Mouse (Mus musculus): ENCODE data around the gene 4931422A03Rik.

Gene 4931422A03Rik

GRCm38 (mm10) chr2:103970041-103970790 lies 57.9 kb downstream of the 4931422A03Rik start:
- peak; percentile 52 for DNase-seq (ENCODE audit: low spot score)

- DNase-seq (ENCODE audit: low spot score), result peak; percentile 74
Measured at GRCm38 (mm10) chr2:103969437-103970040, 58.6 kb downstream of the 4931422A03Rik start.

- no peak for DNase-seq (ENCODE audit: low spot score)
Measured at GRCm38 (mm10) chr2:103968919-103969436, 59.2 kb downstream of the 4931422A03Rik start.

GRCm38 (mm10) chr2:103968186-103968585 lies 60.0 kb downstream of the 4931422A03Rik start:
- no peak for DNase-seq (ENCODE audit: low spot score)

GRCm38 (mm10) chr2:103965391-103965790 lies 62.8 kb downstream of the 4931422A03Rik start:
- DNase-seq (ENCODE audit: low spot score), result no peak

- no peak for DNase-seq (ENCODE audit: low spot score)
Measured at GRCm38 (mm10) chr2:103962349-103962748, 65.8 kb downstream of the 4931422A03Rik start.

GRCm38 (mm10) chr2:103959574-103959973 lies 68.6 kb downstream of the 4931422A03Rik start:
- DNase-seq (ENCODE audit: low spot score), result no peak

GRCm38 (mm10) chr2:103959066-103959465 lies 69.1 kb downstream of the 4931422A03Rik start:
- no peak for DNase-seq (ENCODE audit: low spot score)

- no peak for DNase-seq (ENCODE audit: low spot score)
Measured at GRCm38 (mm10) chr2:103958634-103959033, 69.5 kb downstream of the 4931422A03Rik start.

GRCm38 (mm10) chr2:103957649-103958546 lies 70.3 kb downstream of the 4931422A03Rik start, which contains the start of gene Lmo2:
Lmo2 (plus strand) TSS chr2:103957986.
- no peak for DNase-seq (ENCODE audit: low spot score)

GRCm38 (mm10) chr2:103956867-103957266 lies 71.3 kb downstream of the 4931422A03Rik start:
- DNase-seq (ENCODE audit: low spot score), result no peak

GRCm38 (mm10) chr2:103955714-103956113 lies 72.4 kb downstream of the 4931422A03Rik start:
- no peak for DNase-seq (ENCODE audit: low spot score)

GRCm38 (mm10) chr2:103953050-103953835 lies 74.9 kb downstream of the 4931422A03Rik start:
- no peak for DNase-seq (ENCODE audit: low spot score)

- no peak for DNase-seq (ENCODE audit: low spot score)
Measured at GRCm38 (mm10) chr2:103947982-103948655, 80.0 kb downstream of the 4931422A03Rik start.

- no peak for DNase-seq (ENCODE audit: low spot score)
Measured at GRCm38 (mm10) chr2:103946892-103947291, 81.3 kb downstream of the 4931422A03Rik start.

GRCm38 (mm10) chr2:103945571-103946092 lies 82.5 kb downstream of the 4931422A03Rik start:
- no peak for DNase-seq (ENCODE audit: low spot score)

- DNase-seq (ENCODE audit: low spot score), result no peak
Measured at GRCm38 (mm10) chr2:103944859-103945258, 83.3 kb downstream of the 4931422A03Rik start.

- no peak for DNase-seq (ENCODE audit: low spot score)
Measured at GRCm38 (mm10) chr2:103941085-103941484, 87.1 kb downstream of the 4931422A03Rik start.

- no peak for DNase-seq (ENCODE audit: low spot score)
Measured at GRCm38 (mm10) chr2:103939003-103939402, 89.2 kb downstream of the 4931422A03Rik start.

GRCm38 (mm10) chr2:103938573-103938972 lies 89.6 kb downstream of the 4931422A03Rik start:
- no peak for DNase-seq (ENCODE audit: low spot score)
